ENCODE assay signal across 9 mouse cellular contexts in genomic region chr9:13497690-13498333, GRCm38 (mm10). TPM values are rescaled to one million over a fixed set of nuclear protein-coding genes. Genes with fewer than 3 reads are reported as not detected.
DNase-seq lines count a peak whose midpoint lies in the region; ATAC-seq and TF ChIP-seq lines count a peak whose summit lies in the region.
"Had no signal": no experiment of that assay in that cellular context is flagged by ENCODE, and none has a peak within 500 bp of the region (broad histone marks: within the 10 kb centered on the region; RNA-seq: fewer than 3 reads in every experiment).

No protein-coding gene starts in this region.

- H3K27ac ChIP-seq in layer of hippocampus, adult 2 months, result peak overlapping the region; percentile 24; the same call in 1 of the 2 replicates
- H3K27ac ChIP-seq in forebrain, embryonic 13.5 days, result no peak overlapping the region
- peak overlapping the region; percentile 76 for H3K27ac ChIP-seq in kidney, embryonic 15.5 days
- H3K27ac ChIP-seq in stomach, embryonic 14.5 days (ENCODE audit: low read length), result no peak overlapping the region

- no peaks in the 10 kb centered on the region for H3K9me3 ChIP-seq in forebrain, embryonic 13.5 days (replicated peaks)
- no peaks in the 10 kb centered on the region for H3K9me3 ChIP-seq in kidney, embryonic 15.5 days (replicated peaks)
- H3K9me3 ChIP-seq in stomach, embryonic 14.5 days (ENCODE audit: control insufficient read depth, low read depth, low read length), result no peaks in the 10 kb centered on the region

- H3K4me1 ChIP-seq in forebrain, embryonic 13.5 days, result 0 out of 2 replicates have a peak, but pooled peaks cover 12% of the 10 kb centered on the region
- peaks cover 18% of the 10 kb centered on the region for H3K4me1 ChIP-seq in kidney, embryonic 15.5 days
- peaks cover 7% of the 10 kb centered on the region; the same call in 1 of the 2 replicates for H3K4me1 ChIP-seq in stomach, embryonic 14.5 days (ENCODE audit: control insufficient read depth, insufficient read depth, low read length)

- H3K4me3 ChIP-seq in layer of hippocampus, adult 2 months, result no peak overlapping the region
- H3K4me3 ChIP-seq in forebrain, embryonic 13.5 days, result no peak overlapping the region
- no peak overlapping the region for H3K4me3 ChIP-seq in kidney, embryonic 15.5 days (replicated peaks)
- no peak overlapping the region for H3K4me3 ChIP-seq in stomach, embryonic 14.5 days (ENCODE audit: low read depth, low read length)

- H3K27me3 ChIP-seq in forebrain, embryonic 13.5 days, result no peaks in the 10 kb centered on the region
- no peaks in the 10 kb centered on the region for H3K27me3 ChIP-seq in kidney, embryonic 15.5 days
- H3K27me3 ChIP-seq in stomach, embryonic 14.5 days (ENCODE audit: control insufficient read depth, insufficient read depth, low read length), result no peaks in the 10 kb centered on the region

- ATAC-seq in forebrain, embryonic 13.5 days, result 0 out of 2 replicates have a peak, but pooled peaks have one; percentile 55
- ATAC-seq in kidney, embryonic 15.5 days (replicated peaks; ENCODE audit: low FRiP score), result peak; percentile 89
- peak; percentile 49; the same call in 1 of the 2 replicates for ATAC-seq in stomach, embryonic 14.5 days (ENCODE audit: insufficient number of reproducible peaks, insufficient read depth, low FRiP score, low read depth)
- ATAC-seq: hindbrain, embryonic 16.5 days had no signal

- H3K9ac ChIP-seq in forebrain, embryonic 13.5 days, result no peak overlapping the region
- no peak overlapping the region for H3K9ac ChIP-seq in kidney, embryonic 15.5 days
- no peak overlapping the region for H3K9ac ChIP-seq in stomach, embryonic 14.5 days (replicated peaks; ENCODE audit: low read depth, low read length)

- H3K36me3 ChIP-seq in forebrain, embryonic 13.5 days (ENCODE audit: poor library complexity, severe bottlenecking), result no peaks in the 10 kb centered on the region
- no peaks in the 10 kb centered on the region for H3K36me3 ChIP-seq in kidney, embryonic 15.5 days
- no peaks in the 10 kb centered on the region for H3K36me3 ChIP-seq in stomach, embryonic 14.5 days (ENCODE audit: control insufficient read depth, insufficient read depth, low read length)

- no peak for DNase-seq in layer of hippocampus, adult 2 months (ENCODE audit: low spot score in 2 of 2)
- DNase-seq in layer of hippocampus, postnatal 25 days (ENCODE audit: extremely low spot score in 1 of 2, low spot score in 1 of 2), result no peak
- DNase-seq in layer of hippocampus, adult 9-10 months (ENCODE audit: low spot score), result no peak
- no peak for DNase-seq in frontal cortex, postnatal 36 days (ENCODE audit: low spot score in 2 of 2)
- no peak for DNase-seq in thymus, postnatal 36 days

- TF ChIP-seq CTCF in layer of hippocampus, adult 2 months (conservative IDR thresholded peaks at IDR 0.05), result no peak

- 63% methylated on average over 7 of the region's 7 CpGs for WGBS in forebrain, embryonic 13.5 days
- 50% methylated on average over 7 of the region's 7 CpGs for WGBS in kidney, embryonic 15.5 days
- 54% methylated on average over 7 of the region's 7 CpGs for WGBS in stomach, embryonic 14.5 days

- no peak overlapping the region for H3K4me2 ChIP-seq in forebrain, embryonic 13.5 days
- H3K4me2 ChIP-seq in kidney, embryonic 15.5 days, result no peak overlapping the region
- H3K4me2 ChIP-seq in stomach, embryonic 14.5 days (replicated peaks; ENCODE audit: low read depth, low read length), result no peak overlapping the region

RNA-seq across cellular contexts. Expression of gene Gm17571, which starts 51.3 kb away (rescaled TPM):
- not detected for total RNA-seq in layer of hippocampus, adult 2 months (2021)
- not detected for total RNA-seq in layer of hippocampus, postnatal 25 days (2021)
- polyA plus RNA-seq in forebrain, embryonic 13.5 days (2015; fragmentation: Nextera tagmentation; extraction: Ambion mirVana), result not detected in 2 replicates
- not detected in 2 replicates for polyA plus RNA-seq in kidney, embryonic 15.5 days (2015; fragmentation: Nextera tagmentation; extraction: Ambion mirVana)
- not detected in 2 replicates for polyA plus RNA-seq in stomach, embryonic 14.5 days (2014; fragmentation: Nextera tagmentation; extraction: Ambion mirVana)
- polyA plus RNA-seq: hindbrain, embryonic 16.5 days had no signal

Comparison
In these comparisons a context has a peak if more than half of its experiments do, and no peak if none do; other contexts are left out.
1. H3K27ac ChIP-seq: peak in layer of hippocampus, adult 2 months (single experiment) and kidney, embryonic 15.5 days (single experiment); none in forebrain, embryonic 13.5 days (single experiment) and stomach, embryonic 14.5 days (single experiment).
2. Peak in every context shown above with its lines, with median percentiles within 50 percentile points of each other: ATAC-seq.